Mouse (Mus musculus): ENCODE data around the gene Ndrg3.

Ndrg3 gene

GRCm38 (mm10) chr2:156991470-156992319 is at the start of gene Ndrg3:
Gene Ndrg3, minus strand, starts transcription at chr2:156992056.
- peak; percentile 99 for DNase-seq

GRCm38 (mm10) chr2:157041421-157041820 is 49.6 kb upstream of the Ndrg3 start:
- no peak for DNase-seq

GRCm38 (mm10) chr2:157040649-157041046 is 48.8 kb upstream of the Ndrg3 start:
- no peak for DNase-seq

- no peak for DNase-seq
These were observed 48.2 kb upstream of the Ndrg3 start for GRCm38 (mm10) chr2:157039900-157040648.

- no peak for DNase-seq
These were observed 45.4 kb upstream of the Ndrg3 start for GRCm38 (mm10) chr2:157037303-157037702.

GRCm38 (mm10) chr2:157036400-157036799 is 44.5 kb upstream of the Ndrg3 start:
- DNase-seq, result no peak

- no peak for DNase-seq
These were observed 43.5 kb upstream of the Ndrg3 start for GRCm38 (mm10) chr2:157035371-157035770.

- DNase-seq, result peak; percentile 86
These were observed 38.9 kb upstream of the Ndrg3 start for GRCm38 (mm10) chr2:157030804-157031203.

GRCm38 (mm10) chr2:157028261-157028660 is 36.4 kb upstream of the Ndrg3 start:
- DNase-seq, result no peak

- DNase-seq, result no peak
These were observed 35.5 kb upstream of the Ndrg3 start for GRCm38 (mm10) chr2:157027106-157028008.

- no peak for DNase-seq
These were observed 29.3 kb upstream of the Ndrg3 start for GRCm38 (mm10) chr2:157021156-157021555.

GRCm38 (mm10) chr2:157019228-157019627 is 27.4 kb upstream of the Ndrg3 start:
- no peak for DNase-seq

GRCm38 (mm10) chr2:157016529-157017270 is 24.8 kb upstream of the Ndrg3 start:
- no peak for DNase-seq

GRCm38 (mm10) chr2:157012341-157012740 is 20.5 kb upstream of the Ndrg3 start:
- DNase-seq, result no peak

- DNase-seq, result no peak
These were observed 18.9 kb upstream of the Ndrg3 start for GRCm38 (mm10) chr2:157010634-157011310.

- no peak for DNase-seq
These were observed 18.3 kb upstream of the Ndrg3 start for GRCm38 (mm10) chr2:157010121-157010520.

GRCm38 (mm10) chr2:157008509-157008908 is 16.7 kb upstream of the Ndrg3 start:
- DNase-seq, result no peak

GRCm38 (mm10) chr2:157007234-157007596 is 15.4 kb upstream of the Ndrg3 start:
- no peak for DNase-seq

- DNase-seq, result peak; percentile 91
These were observed 14.8 kb upstream of the Ndrg3 start, which contains the start of gene Dsn1 for GRCm38 (mm10) chr2:157006511-157007233. Gene Dsn1, minus strand, starts transcription at chr2:157007154.

- DNase-seq, result no peak
These were observed 10.5 kb upstream of the Ndrg3 start for GRCm38 (mm10) chr2:157002321-157002720.

- DNase-seq, result no peak
These were observed 6.4 kb upstream of the Ndrg3 start for GRCm38 (mm10) chr2:156998263-156998662.

Data from thymus, postnatal 14 days (tissue).